Comparison of ENCODE assay signal across 8 mouse cellular contexts in the genomic region with DNA sequence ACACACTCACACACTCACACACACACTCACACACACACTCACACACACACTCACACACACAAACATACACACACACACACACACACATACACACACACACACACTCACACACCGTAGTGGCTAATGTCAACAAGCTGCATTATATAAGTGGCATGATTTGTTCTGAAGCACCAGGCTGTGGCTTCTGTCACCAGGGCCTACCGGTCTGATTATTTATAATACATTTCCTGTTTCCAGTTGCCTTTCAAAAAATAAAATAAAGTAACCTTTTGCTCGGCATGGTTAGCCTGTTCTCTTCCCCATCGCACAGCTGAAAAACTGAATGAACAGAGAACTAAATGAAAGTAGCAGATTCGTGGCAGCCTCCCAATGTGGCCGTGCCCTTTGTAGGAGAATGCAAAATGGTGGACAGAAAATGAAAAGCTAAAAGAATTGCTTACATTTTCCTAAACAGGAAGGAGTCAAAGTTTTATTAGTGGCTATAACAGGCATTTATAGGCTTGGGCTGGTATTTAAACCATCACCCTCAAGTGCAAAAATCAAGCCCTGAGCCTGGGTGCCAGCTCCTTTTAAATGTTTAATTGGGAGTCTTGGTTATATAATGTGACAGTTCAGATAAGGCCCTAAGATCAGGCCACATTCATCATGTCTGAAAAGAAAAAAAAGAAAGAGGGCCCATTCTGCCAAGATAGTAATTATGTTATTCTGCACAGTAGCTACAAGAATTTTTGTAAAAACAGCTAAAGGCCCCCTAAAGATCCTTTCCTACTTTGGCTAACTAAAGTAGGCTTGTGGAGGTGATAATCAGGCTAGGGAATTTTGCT. TPM values are rescaled to one million over a fixed set of nuclear protein-coding genes. Genes with fewer than 3 reads are reported as not detected.
DNase-seq lines count a peak whose midpoint lies in the region; ATAC-seq and TF ChIP-seq lines count a peak whose summit lies in the region.

No protein-coding gene starts in this region.

- H3K4me3 ChIP-seq in brown adipose tissue, adult 24 weeks (ENCODE audit: insufficient read depth, low read depth, low read length): peak overlapping the region; percentile 41
- H3K4me3 ChIP-seq in hindbrain, embryonic 14.5 days (replicated peaks; ENCODE audit: low read length): peak overlapping the region; percentile 98
- H3K4me3 ChIP-seq in liver, embryonic 14.5 days (ENCODE audit: insufficient read depth in 1 of 2, low read depth in 2 of 2, low read length in 2 of 2): no peak overlapping the region

- H3K9me3 ChIP-seq in hindbrain, embryonic 14.5 days (ENCODE audit: control insufficient read depth, low read length): no peaks in the 10 kb centered on the region
- no peaks in the 10 kb centered on the region for H3K9me3 ChIP-seq in liver, embryonic 14.5 days (ENCODE audit: control insufficient read depth, low read length)

- DNase-seq in frontal cortex, postnatal 36 days (ENCODE audit: low spot score in 2 of 2): peak; percentile 18 to 22
- no peak for DNase-seq in frontal cortex, postnatal 25 days (ENCODE audit: low spot score in 2 of 2)
- DNase-seq in hindbrain, embryonic 14.5 days (ENCODE audit: low spot score): no peak
- DNase-seq in liver, embryonic 14.5 days (ENCODE audit: low read depth in 3 of 3, low spot score in 3 of 3): no peak
- DNase-seq in adrenal gland, postnatal 25 days: no peak
- no peak for DNase-seq in ovary, postnatal 10 days (ENCODE audit: low spot score)

- peaks cover 22% of the 10 kb centered on the region for H3K36me3 ChIP-seq in hindbrain, embryonic 14.5 days (replicated peaks; ENCODE audit: control insufficient read depth, insufficient read depth)
- H3K36me3 ChIP-seq in liver, embryonic 14.5 days (replicated peaks; ENCODE audit: control insufficient read depth, insufficient read depth, low read depth): no peaks in the 10 kb centered on the region

- H3K27me3 ChIP-seq in hindbrain, embryonic 14.5 days (ENCODE audit: control insufficient read depth, insufficient read depth, low read length): no peaks in the 10 kb centered on the region
- peaks cover 31% of the 10 kb centered on the region for H3K27me3 ChIP-seq in liver, embryonic 14.5 days (ENCODE audit: control insufficient read depth, insufficient read depth, low read length)

- H3K4me1 ChIP-seq in brown adipose tissue, adult 24 weeks (ENCODE audit: control insufficient read depth, insufficient read depth, insufficient read length, low read length): peaks cover 4% of the 10 kb centered on the region
- H3K4me1 ChIP-seq in hindbrain, embryonic 14.5 days (replicated peaks; ENCODE audit: control insufficient read depth, insufficient read depth, low read length): peaks cover 41% of the 10 kb centered on the region
- H3K4me1 ChIP-seq in liver, embryonic 14.5 days (replicated peaks; ENCODE audit: control insufficient read depth in 2 of 2, insufficient read depth in 2 of 2, low read length in 1 of 2): peaks cover 0 to 4% of the 10 kb centered on the region in 2 experiments; a peak in 1 of 4 replicates

- H3K9ac ChIP-seq in hindbrain, embryonic 14.5 days: peak overlapping the region; percentile 100
- H3K9ac ChIP-seq in liver, embryonic 14.5 days (replicated peaks): no peak overlapping the region

- ATAC-seq in hindbrain, embryonic 14.5 days (ENCODE audit: low FRiP score): no peak
- no peak for ATAC-seq in liver, embryonic 14.5 days (ENCODE audit: insufficient read depth)
- no peak for ATAC-seq in megakaryocyte progenitor cell, adult 5-6 weeks (replicated peaks; ENCODE audit: poor library complexity)

- no peak for TF ChIP-seq EP300 in liver, embryonic 14.5 days (IDR thresholded peaks at IDR 0.05; ENCODE audit: low read depth)

- H3K27ac ChIP-seq in brown adipose tissue, adult 24 weeks (replicated peaks; ENCODE audit: low read depth, low read length): peak overlapping the region; percentile 91
- H3K27ac ChIP-seq in hindbrain, embryonic 14.5 days: peak overlapping the region; percentile 98
- H3K27ac ChIP-seq in liver, embryonic 14.5 days: no peak overlapping the region

- TF ChIP-seq CTCF in liver, embryonic 14.5 days (IDR thresholded peaks at IDR 0.05; ENCODE audit: low read depth): no peak

- 23% methylated on average over 6 of the region's 6 CpGs for whole genome bisulfite sequencing in hindbrain, embryonic 14.5 days
- WGBS in liver, embryonic 14.5 days (ENCODE audit: insufficient replicate concordance): 51% methylated on average over 6 of the region's 6 CpGs

- H3K4me2 ChIP-seq in hindbrain, embryonic 14.5 days (replicated peaks): peak overlapping the region; percentile 90
- H3K4me2 ChIP-seq in liver, embryonic 14.5 days (ENCODE audit: low read depth): 0 out of 2 replicates have a peak overlapping the region, but pooled peaks have one; percentile 11

RNA-seq across cellular contexts. Expression of a gene that starts 4.4 kb away (rescaled TPM):
- 2.9 and 6.3 TPM in 2 replicates for polyA plus RNA-seq in brown adipose tissue, adult 24 weeks (2012; ENCODE audit: insufficient read depth, insufficient read length, missing spikeins)
- 150 and 174 TPM in 2 replicates for polyA plus RNA-seq in hindbrain, embryonic 14.5 days (2014; fragmentation: Nextera tagmentation; extraction: Ambion mirVana)
- 1.3 and 1.4 TPM in 2 replicates for polyA plus RNA-seq in liver, embryonic 14.5 days (2012; rRNA removed)
- polyA plus RNA-seq in liver, embryonic 14.5 days (2014; fragmentation: Nextera tagmentation; extraction: Ambion mirVana): 2.1 TPM in 2 replicates
- total RNA-seq in megakaryocyte progenitor cell, adult 5-6 weeks (2015): 3.2 and 7.5 TPM in 2 replicates
- 4.1 and 8.0 TPM in 2 replicates for total RNA-seq in megakaryocyte progenitor cell, adult 5-6 weeks (2017)
- 12.3 and 12.9 TPM in 2 replicates for total RNA-seq in adrenal gland, postnatal 25 days (2021)

Comparison
In these comparisons a context has a peak if more than half of its experiments do, and no peak if none do; other contexts are left out.
1. DNase-seq: peak in frontal cortex, postnatal 36 days (2 of 2); none in frontal cortex, postnatal 25 days (0 of 2), hindbrain, embryonic 14.5 days (single experiment), liver, embryonic 14.5 days (0 of 3), adrenal gland, postnatal 25 days (single experiment) and ovary, postnatal 10 days (single experiment).
2. H3K4me3 ChIP-seq: peak in brown adipose tissue, adult 24 weeks (single experiment) and hindbrain, embryonic 14.5 days (single experiment); none in liver, embryonic 14.5 days (0 of 2).
3. RNA of a gene that starts 4.4 kb away (polyA plus RNA-seq): 150 to 174 TPM in hindbrain, embryonic 14.5 days; 2.9 to 6.3 TPM in brown adipose tissue, adult 24 weeks and 1.3 to 2.1 TPM in liver, embryonic 14.5 days; every median in the first group is over 10 times any median in the second.